Mouse (Mus musculus) heart, adult 8-10 months (tissue): ENCODE results near the gene Oas1f. TPM values are rescaled to one million over a fixed set of nuclear protein-coding genes. Genes with fewer than 3 reads are reported as not detected.

Experiments used
- microRNA-seq: library from miRNA; unstranded; fragments of <30 nt; microRNA quantifications from one replicate; pipeline ENCODE4 v1.2.0, GENCODE M21; 2022
- total RNA-seq, 4 experiments: library from RNA; stranded (reverse); gene quantifications; 2 replicates each; pipeline ENCODE4 v1.2.4; 2022

The Oas1f gene
- total RNA-seq, 4 experiments from 2014 or later = not detected

Small RNA genes within 50 kb of the gene (microRNA-seq; reads per million reads assigned to microRNA genes)
- not detected for gene Gm22907

Other genes starting within 250 kb of the Oas1f start
- gene Rita1, start 234.8 kb upstream of the Oas1f start, total RNA-seq = 10 to 100 TPM; 14.3 to 17.9 (median 15.3) TPM
- gene Ddx54, start 234.6 kb upstream of the Oas1f start, total RNA-seq = 10 to 100 TPM; 21.0 to 24.7 (median 23.0) TPM
- gene Cfap73, start 213.1 kb upstream of the Oas1f start, total RNA-seq = not detected
- under 1 TPM in 3 of 4 experiments, not detected in 1; 0.44 to 0.79 (median 0.46) TPM for gene Rasal1, start 198.6 kb upstream of the Oas1f start, total RNA-seq
- gene Dtx1, start 135.4 kb upstream of the Oas1f start, total RNA-seq = 1 to 10 TPM; 1.7 to 2.0 (median 1.9) TPM
- gene Oas2, start 97.5 kb upstream of the Oas1f start, total RNA-seq = 1 to 10 TPM in 1 of 4 experiments, under 1 TPM in 3; 0.62 to 1.0 (median 0.83) TPM
- gene Oas3, start 69.7 kb upstream of the Oas1f start, total RNA-seq = under 1 TPM in 2 of 4 experiments, not detected in 2; 0.16 to 0.26 TPM
- gene Oas1e, start 51.8 kb upstream of the Oas1f start, total RNA-seq = not detected
- under 1 TPM; 0.22 to 0.52 (median 0.30) TPM for gene Oas1c, start 34.9 kb upstream of the Oas1f start, total RNA-seq
- not detected for gene Oas1h, start 14.1 kb downstream of the Oas1f start, total RNA-seq
- under 1 TPM in 1 of 4 experiments, not detected in 3; 0.43 TPM for gene Oas1g, start 40.2 kb downstream of the Oas1f start, total RNA-seq
- gene Oas1a, start 60.2 kb downstream of the Oas1f start, total RNA-seq = under 1 TPM; 0.24 to 0.46 (median 0.34) TPM
- not detected for gene Oas1d, start 67.2 kb downstream of the Oas1f start, total RNA-seq
- gene Rph3a, start 162.7 kb downstream of the Oas1f start, total RNA-seq = under 1 TPM in 2 of 4 experiments, not detected in 2; 0.06 to 0.12 TPM